Mouse (Mus musculus) liver, embryonic 16.5 days (tissue): ENCODE measurements at regions not wholly inside any gene's neighbourhood (a gene's known extent, or its start where the extent isn't known, plus 50 kb on each side); places are given as distances from the start of the nearest gene placed in this dataset.

Experiments
- ATAC-seq: fragments of 200-750 bp; cut with Nextera tagmentation; 2 replicates; pipeline ENCODE4 v1.8.0; 2017; ENCODE audit warnings: low read depth, mild to moderate bottlenecking, moderate number of reproducible peaks, moderate library complexity
- H3K27ac ChIP-seq: fragments of 300-500 bp; sonication (generic); 2 replicates; pipeline ENCODE4 v1.5.1; 2014; ENCODE audit warnings: mild to moderate bottlenecking, low read length
- H3K27me3 ChIP-seq: fragments of 300-500 bp; sonication (generic); 2 replicates; pipeline ENCODE4 v1.6.1; 2014; ENCODE audit warnings: low read depth, low read length, mixed read lengths; ENCODE audit not compliant: control insufficient read depth, insufficient read depth
- H3K36me3 ChIP-seq: fragments of 300-500 bp; sonication (generic); 2 replicates; pipeline ENCODE4 v1.6.1; 2014; ENCODE audit warnings: mild to moderate bottlenecking; ENCODE audit not compliant: control insufficient read depth, insufficient read depth
- H3K4me1 ChIP-seq: fragments of 300-500 bp; sonication (generic); 2 replicates; pipeline ENCODE4 v1.6.1; 2014; ENCODE audit warnings: low read depth, low read length, mixed read lengths; ENCODE audit not compliant: control insufficient read depth
- H3K4me2 ChIP-seq: fragments of 300-500 bp; sonication (generic); 2 replicates; pipeline ENCODE4 v1.6.1; 2014; ENCODE audit warnings: low read depth, low read length, mixed read lengths
- H3K4me3 ChIP-seq: fragments of 300-500 bp; sonication (generic); 2 replicates; pipeline ENCODE4 v1.5.1; 2014; ENCODE audit warnings: low read depth, mild to moderate bottlenecking, low read length
- H3K9ac ChIP-seq: fragments of 300-500 bp; sonication (generic); 2 replicates; pipeline ENCODE4 v1.6.1; 2014; ENCODE audit warnings: low read depth, low read length
- H3K9me3 ChIP-seq: fragments of 300-500 bp; sonication (generic); replicated peaks from 2 replicates; pipeline ENCODE4 v1.6.1; 2016; ENCODE audit warnings: low read length; ENCODE audit not compliant: control insufficient read depth
- WGBS: fragments of 180-500 bp; shearing (Covaris S2); extraction: QIAGEN DNeasy Blood & Tissue Kit; methylation state at CpG from one replicate; pipeline ENCODE4 v1.1.7; 2014; ENCODE audit not compliant: insufficient replicate concordance; 5-methylcytosine and 5-hydroxymethylcytosine counted together

DNA sequence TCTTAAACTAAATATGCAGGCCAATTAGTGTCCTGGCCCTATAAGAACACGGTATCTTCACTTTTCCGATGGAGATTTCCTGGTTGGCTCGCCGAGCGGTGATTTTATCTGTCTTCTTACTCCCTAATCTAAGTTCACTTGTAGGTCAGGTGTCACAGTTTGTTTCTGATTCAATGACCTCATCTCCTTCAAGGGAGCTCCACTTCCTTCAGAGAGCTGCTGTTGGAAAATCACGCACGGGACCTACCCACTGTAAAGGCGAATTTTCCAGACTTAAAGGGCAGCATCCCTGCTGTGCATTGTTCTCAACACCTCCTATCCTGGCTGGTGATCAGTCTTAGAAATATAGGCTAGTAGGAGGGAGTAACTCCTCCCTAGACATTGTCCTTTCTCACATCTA lies 480.0 kb downstream of the Klf5 start:
- Histone ChIP-seq H3K9me3 (no peaks in the 10 kb centered on the region), H3K36me3 (no peaks in the 10 kb centered on the region), H3K27me3 (no peaks in the 10 kb centered on the region), H3K4me2 (no peak overlapping the region), H3K4me3 (no peak overlapping the region), H3K27ac (no peak overlapping the region), H3K4me1 (no peaks in the 10 kb centered on the region), H3K9ac (no peak overlapping the region)
- WGBS = 49% methylated on average over 8 of the region's 8 CpGs
- no peak for ATAC-seq

DNA sequence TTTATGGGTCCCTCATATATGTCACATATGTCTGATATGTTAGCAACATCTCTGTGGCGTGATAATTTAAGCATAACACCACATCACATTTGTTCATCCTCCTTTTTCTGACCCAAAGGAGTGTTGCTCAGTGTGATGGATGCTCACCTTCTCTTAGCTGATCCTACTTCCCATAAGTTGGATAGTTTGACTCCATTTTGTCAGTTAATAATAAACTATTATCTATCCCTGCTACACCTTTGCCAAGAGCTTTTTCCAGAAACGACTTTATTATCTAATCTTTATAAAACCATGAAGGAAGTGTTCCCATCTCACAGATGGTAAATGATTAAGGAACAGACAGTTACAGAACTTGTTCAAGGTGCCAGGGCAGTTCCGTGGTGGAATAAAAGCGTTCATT lies 480.5 kb downstream of the Klf5 start:
- Histone ChIP-seq H3K9ac (no peak overlapping the region), H3K27ac (no peak overlapping the region), H3K36me3 (no peaks in the 10 kb centered on the region), H3K4me3 (no peak overlapping the region), H3K9me3 (no peaks in the 10 kb centered on the region), H3K27me3 (no peaks in the 10 kb centered on the region), H3K4me1 (no peaks in the 10 kb centered on the region), H3K4me2 (no peak overlapping the region)
- ATAC-seq = no peak
- WGBS = 47% methylated on average over 4 of the region's 4 CpGs

DNA sequence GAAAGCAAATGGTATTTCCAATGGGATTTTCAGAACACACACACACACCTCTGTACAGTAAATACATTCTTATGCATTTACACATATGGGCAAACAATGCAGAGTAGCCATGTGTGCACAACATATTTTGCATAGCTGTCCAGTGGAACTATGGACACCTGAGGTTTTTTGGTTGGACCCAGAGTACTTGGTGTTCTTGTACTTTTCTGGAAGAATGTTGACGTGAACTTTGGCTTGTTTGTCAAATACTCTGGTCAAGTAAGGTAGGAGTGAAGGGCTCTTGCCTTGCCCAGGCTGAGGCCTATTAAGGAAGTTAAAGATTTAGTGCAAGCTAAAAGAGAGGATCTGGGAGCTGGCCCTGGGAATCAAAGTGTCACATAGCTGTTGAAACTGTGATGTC lies 485.2 kb downstream of the Klf5 start:
- Histone ChIP-seq H3K36me3 (no peaks in the 10 kb centered on the region), H3K27me3 (no peaks in the 10 kb centered on the region), H3K9me3 (no peaks in the 10 kb centered on the region), H3K4me3 (no peak overlapping the region), H3K4me2 (no peak overlapping the region), H3K9ac (no peak overlapping the region), H3K27ac (no peak overlapping the region), H3K4me1 (no peaks in the 10 kb centered on the region)
- WGBS = 65% methylated on average over 1 of the region's 1 CpGs
- no peak for ATAC-seq

DNA sequence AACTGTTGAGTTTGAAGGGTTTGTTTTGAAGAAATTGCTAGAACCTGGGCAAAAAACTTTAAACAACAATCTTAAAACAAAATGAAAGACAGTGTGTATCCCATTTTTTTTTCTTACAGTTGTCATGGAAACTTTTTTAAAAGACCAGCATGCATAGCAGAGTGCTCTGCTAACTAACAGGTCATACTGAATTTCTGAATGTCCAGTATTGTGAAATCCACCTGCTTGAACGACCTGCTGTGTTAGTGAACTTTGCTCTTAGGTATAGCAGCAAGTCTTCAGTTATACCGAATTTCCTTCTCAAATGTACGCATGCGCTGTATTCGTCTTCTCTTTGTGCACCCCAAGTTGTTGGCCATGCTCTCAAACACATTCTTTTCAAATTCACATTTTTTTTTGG lies 486.6 kb downstream of the Klf5 start:
- Histone ChIP-seq H3K9ac (no peak overlapping the region), H3K27ac (no peak overlapping the region), H3K9me3 (no peaks in the 10 kb centered on the region), H3K36me3 (no peaks in the 10 kb centered on the region), H3K4me3 (no peak overlapping the region), H3K27me3 (no peaks in the 10 kb centered on the region), H3K4me2 (no peak overlapping the region), H3K4me1 (no peaks in the 10 kb centered on the region)
- ATAC-seq = no peak
- WGBS = 69% methylated on average over 5 of the region's 5 CpGs

DNA sequence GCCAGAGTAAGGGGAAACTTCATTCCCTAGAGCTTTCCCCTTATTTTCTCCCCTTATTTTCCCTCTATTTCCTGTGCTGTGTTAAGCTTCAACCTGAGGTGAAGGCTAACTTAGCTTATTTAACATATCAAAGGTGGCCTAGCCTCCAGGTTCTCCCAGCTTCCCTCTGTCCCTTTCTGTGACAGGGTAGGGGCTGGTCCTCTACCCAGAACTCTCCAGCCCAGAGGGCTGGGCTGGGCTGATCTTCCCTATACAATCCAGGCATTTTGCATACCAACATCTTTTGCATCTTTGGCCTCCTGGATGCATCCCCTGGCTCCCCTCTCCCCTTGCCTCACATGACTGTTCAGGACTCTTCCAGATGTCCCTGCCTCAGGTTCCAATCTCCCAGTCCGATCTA lies 487.9 kb downstream of the Klf5 start:
- no peak overlapping the region for H3K4me3 ChIP-seq
- no peak overlapping the region for H3K9ac ChIP-seq
- WGBS = 62% methylated on average over 1 of the region's 1 CpGs
- H3K4me2 ChIP-seq = no peak overlapping the region
- no peaks in the 10 kb centered on the region for H3K9me3 ChIP-seq
- ATAC-seq = no peak
- no peaks in the 10 kb centered on the region for H3K27me3 ChIP-seq
- H3K27ac ChIP-seq = no peak overlapping the region
- H3K36me3 ChIP-seq = no peaks in the 10 kb centered on the region
- H3K4me1 ChIP-seq = no peaks in the 10 kb centered on the region

DNA sequence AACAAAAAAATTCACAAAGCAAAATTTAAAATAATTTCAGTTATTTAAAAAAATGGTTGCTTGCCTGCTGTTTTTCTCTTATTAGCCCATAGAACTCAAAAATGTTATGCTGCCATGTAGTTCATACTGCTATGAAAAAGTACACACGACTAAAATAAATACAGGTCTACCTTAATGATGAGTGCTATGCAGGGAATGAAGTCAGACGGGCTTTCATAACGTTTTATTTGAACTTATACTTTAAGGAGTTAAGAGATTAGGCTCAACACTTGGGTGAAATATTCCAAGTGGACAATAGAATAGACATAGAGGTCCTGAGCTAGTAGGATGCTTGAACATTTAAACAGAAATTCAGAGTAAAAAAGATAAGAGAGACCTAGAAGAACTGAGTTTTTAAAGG lies 489.7 kb downstream of the Klf5 start:
- 51% methylated on average over 3 of the region's 3 CpGs for WGBS
- no peaks in the 10 kb centered on the region for H3K9me3 ChIP-seq

DNA sequence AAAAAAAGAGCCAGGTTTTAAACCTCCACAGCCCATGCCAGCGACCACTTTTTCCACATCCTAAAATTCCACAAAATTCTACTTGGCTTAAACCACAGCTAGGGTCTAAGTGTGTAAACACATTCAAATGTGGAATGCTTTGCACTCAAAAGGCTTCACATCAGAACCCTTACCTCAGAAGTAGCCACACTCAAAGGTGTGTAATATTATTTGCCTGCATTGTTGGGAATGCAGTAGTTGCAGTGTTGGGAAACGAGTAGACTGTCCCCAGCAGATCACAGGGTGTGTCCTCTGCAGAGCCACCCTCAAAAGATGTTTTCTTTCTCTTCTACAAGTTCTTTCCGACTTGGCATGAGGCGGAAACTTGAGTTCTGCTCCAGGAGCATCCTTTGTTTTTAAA lies 488.2 kb downstream of the Klf12 start:
- no peak for ATAC-seq
- Histone ChIP-seq H3K4me3 (no peak overlapping the region), H3K36me3 (no peaks in the 10 kb centered on the region), H3K27me3 (no peaks in the 10 kb centered on the region), H3K9me3 (no peaks in the 10 kb centered on the region), H3K4me1 (no peaks in the 10 kb centered on the region), H3K4me2 (no peak overlapping the region), H3K27ac (no peak overlapping the region), H3K9ac (no peak overlapping the region)
- WGBS = 56% methylated on average over 4 of the region's 4 CpGs

More for the DNA sequence above, 489.7 kb downstream of the Klf5 start:
- Histone ChIP-seq H3K27me3 (no peaks in the 10 kb centered on the region), H3K4me2 (no peak overlapping the region), H3K27ac (no peak overlapping the region), H3K4me1 (no peaks in the 10 kb centered on the region), H3K36me3 (no peaks in the 10 kb centered on the region), H3K9ac (no peak overlapping the region), H3K4me3 (no peak overlapping the region)
- ATAC-seq = no peak

DNA sequence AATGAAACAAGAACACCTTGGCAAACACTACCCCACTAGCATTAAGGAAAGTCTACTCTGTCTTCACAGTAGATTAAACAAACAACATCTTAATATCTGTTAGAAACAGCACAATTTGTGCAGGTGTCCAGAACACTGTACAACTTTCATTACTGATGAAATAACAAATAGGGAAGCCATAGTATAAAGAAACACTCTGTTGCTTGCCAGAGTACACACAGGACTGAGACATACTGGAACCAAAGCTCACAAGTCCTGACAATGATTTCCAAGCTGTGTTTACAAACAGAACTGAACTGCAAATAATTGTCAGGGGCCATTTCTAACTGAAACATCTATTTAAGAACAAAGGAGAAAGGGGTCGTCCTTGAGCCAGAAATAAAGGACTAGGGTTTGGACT lies 478.4 kb downstream of the Klf12 start:
- no peak for ATAC-seq
- H3K4me3 ChIP-seq = no peak overlapping the region
- no peaks in the 10 kb centered on the region for H3K27me3 ChIP-seq
- 40% methylated on average over 1 of the region's 1 CpGs for WGBS
- H3K4me1 ChIP-seq = no peaks in the 10 kb centered on the region
- no peak overlapping the region for H3K27ac ChIP-seq
- no peaks in the 10 kb centered on the region for H3K36me3 ChIP-seq
- no peaks in the 10 kb centered on the region for H3K9me3 ChIP-seq
- no peak overlapping the region for H3K4me2 ChIP-seq
- H3K9ac ChIP-seq = no peak overlapping the region

DNA sequence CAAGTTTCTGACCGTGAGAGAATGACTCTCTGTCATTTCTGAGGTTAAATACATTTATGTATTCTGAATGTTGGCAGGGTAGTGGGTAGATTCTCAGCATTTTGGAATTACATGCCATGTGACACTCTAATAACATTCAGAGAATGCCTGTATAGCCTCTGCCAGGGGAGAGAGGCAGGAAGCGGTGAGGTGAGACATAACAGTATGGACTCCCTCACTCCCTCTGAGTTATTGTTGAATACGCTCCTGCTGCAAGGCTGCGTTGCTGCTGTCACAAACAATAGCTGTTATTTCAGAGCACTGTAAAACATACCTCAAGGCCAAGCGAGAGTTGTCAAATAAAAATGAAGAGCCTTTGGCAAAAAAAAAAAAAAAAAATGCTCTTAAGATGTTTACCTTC lies 477.9 kb downstream of the Klf12 start:
- no peak overlapping the region for H3K4me3 ChIP-seq
- no peak overlapping the region for H3K27ac ChIP-seq
- H3K27me3 ChIP-seq = no peaks in the 10 kb centered on the region
- H3K9me3 ChIP-seq = no peaks in the 10 kb centered on the region
- no peak overlapping the region for H3K9ac ChIP-seq
- no peaks in the 10 kb centered on the region for H3K36me3 ChIP-seq
- WGBS = 68% methylated on average over 5 of the region's 5 CpGs
- no peak overlapping the region for H3K4me2 ChIP-seq
- no peak for ATAC-seq
- H3K4me1 ChIP-seq = no peaks in the 10 kb centered on the region
